Mouse (Mus musculus) regulatory T cell (primary cell): ENCODE measurements around the gene Ube2l3.
"Not testable (repeated sequence)": the region's sequence is repeated elsewhere in the genome, so short reads cannot be mapped to it uniquely, and the experiment has no call there.

Experiments used
- in situ Hi-C: fragments of 300-600 bp; cut with MboI, MseI; formaldehyde crosslinking; loops from one replicate; pipeline ENCODE4 v1.15.1; 2025; ENCODE audit warnings: high pct_unique_total_duplicates

Gene Ube2l3

GRCm38 (mm10) chr16:17202549-17202948 lies at the start of gene Ube2l3:
TSS of gene Ube2l3 (minus strand) at chr16:17202649.
- in situ Hi-C loops: loop anchor here (5.0 kb wide), 1 partner anchor 70 kb away; the partner anchor contains the start of gene Sdf2l1

GRCm38 (mm10) chr16:17251539-17251938 lies 49.1 kb upstream of the Ube2l3 start:
- in situ Hi-C loops: no loop called here

- in situ Hi-C loops: no loop called here
Observed at GRCm38 (mm10) chr16:17249135-17249534, 46.7 kb upstream of the Ube2l3 start.

- in situ Hi-C loops: no loop called here
Observed at GRCm38 (mm10) chr16:17247727-17248126, 45.3 kb upstream of the Ube2l3 start.

GRCm38 (mm10) chr16:17244996-17245395 lies 42.5 kb upstream of the Ube2l3 start:
- in situ Hi-C loops: no loop called here

GRCm38 (mm10) chr16:17243731-17244130 lies 41.3 kb upstream of the Ube2l3 start:
- in situ Hi-C loops: no loop called here

GRCm38 (mm10) chr16:17239409-17239808 lies 37.0 kb upstream of the Ube2l3 start:
- in situ Hi-C loops: no loop called here

GRCm38 (mm10) chr16:17237634-17238033 lies 35.2 kb upstream of the Ube2l3 start:
- in situ Hi-C loops: no loop called here

GRCm38 (mm10) chr16:17234916-17235665 lies 32.6 kb upstream of the Ube2l3 start:
- in situ Hi-C loops: no loop called here

GRCm38 (mm10) chr16:17234499-17234895 lies 32.0 kb upstream of the Ube2l3 start:
- in situ Hi-C loops: no loop called here

GRCm38 (mm10) chr16:17233702-17234498 lies 31.5 kb upstream of the Ube2l3 start:
- in situ Hi-C loops: no loop called here

- in situ Hi-C loops: no loop called here
Observed at GRCm38 (mm10) chr16:17232794-17233701, 30.6 kb upstream of the Ube2l3 start, which contains the start of gene Hic2. TSS of gene Hic2 (plus strand) at chr16:17233572.

GRCm38 (mm10) chr16:17231523-17231922 lies 29.1 kb upstream of the Ube2l3 start:
- in situ Hi-C loops: not testable (repeated sequence)

- in situ Hi-C loops: no loop called here
Observed at GRCm38 (mm10) chr16:17226496-17226895, 24.0 kb upstream of the Ube2l3 start.

- in situ Hi-C loops: no loop called here
Observed at GRCm38 (mm10) chr16:17225584-17225983, 23.1 kb upstream of the Ube2l3 start.

GRCm38 (mm10) chr16:17222197-17222596 lies 19.7 kb upstream of the Ube2l3 start:
- in situ Hi-C loops: no loop called here

- in situ Hi-C loops: no loop called here
Observed at GRCm38 (mm10) chr16:17220127-17220733, 17.8 kb upstream of the Ube2l3 start.

- in situ Hi-C loops: no loop called here
Observed at GRCm38 (mm10) chr16:17216934-17217633, 14.6 kb upstream of the Ube2l3 start.

GRCm38 (mm10) chr16:17209981-17210838 lies 7.8 kb upstream of the Ube2l3 start:
- in situ Hi-C loops: loop anchor here (5.0 kb wide), 1 partner anchor 62 kb away; no protein-coding TSS in a partner anchor
